Mouse (Mus musculus) liver, embryonic 14 days (tissue): ENCODE results near the gene Nfib. TPM values are rescaled to one million over a fixed set of nuclear protein-coding genes. Genes with fewer than 3 reads are reported as not detected.

ENCODE experiments used
- polyA plus RNA-seq: library from polyadenylated mRNA; depleted of rRNA; stranded (reverse); fragments of >200 nt; gene quantifications from 2 replicates; pipeline ENCODE4 v1.2.3, GENCODE M21; 2012; rRNA removed

The Nfib gene
- polyA plus RNA-seq, result 1.8 and 2.0 TPM in 2 replicates

GRCm38 (mm10) chr4:82704841-82705794, at the start of gene Nfib:
Nfib (minus strand) TSS chr4:82705750.

Other genes starting within 250 kb of the Nfib start
- 2.0 and 2.3 TPM in 2 replicates for gene Zdhhc21, start 154.2 kb upstream of the Nfib start, polyA plus RNA-seq
- gene Cer1, start 179.4 kb upstream of the Nfib start, polyA plus RNA-seq, result not detected in 2 replicates